Mouse (Mus musculus): ENCODE results near the gene Vim. TPM values are rescaled to one million over a fixed set of nuclear protein-coding genes. Genes with fewer than 3 reads are reported as not detected.
A peak's percentile ranks its signal among the peaks of the same experiment; 100 is the strongest.

The Vim gene
- total RNA-seq (2021): 100 to 1,000 TPM; 152 to 479 TPM
- long read RNA-seq, experiment 1, transcript Vim-201 (9 exons, 2,193 nt): major isoform, 167 of 174 reads
- long read RNA-seq, experiment 1, partial matches to known transcripts: 2 of 174 reads
- long read RNA-seq, experiment 1, other reads (novel, unspliced or antisense): 4 of 174 reads
- long read RNA-seq, experiment 2, transcript Vim-201 (9 exons, 2,193 nt): major isoform, 156 of 159 reads
- long read RNA-seq, experiment 2, partial matches to known transcripts: 1 of 159 reads
- long read RNA-seq, experiment 2, other reads (novel, unspliced or antisense): 2 of 159 reads

- DNase-seq (ENCODE audit: low spot score in 2 of 2): peak; percentile 69 to 84
These were observed at the start of gene Vim for GRCm38 (mm10) chr2:13573408-13574065. Gene Vim (plus strand): TSS chr2:13573927.

DNA sequence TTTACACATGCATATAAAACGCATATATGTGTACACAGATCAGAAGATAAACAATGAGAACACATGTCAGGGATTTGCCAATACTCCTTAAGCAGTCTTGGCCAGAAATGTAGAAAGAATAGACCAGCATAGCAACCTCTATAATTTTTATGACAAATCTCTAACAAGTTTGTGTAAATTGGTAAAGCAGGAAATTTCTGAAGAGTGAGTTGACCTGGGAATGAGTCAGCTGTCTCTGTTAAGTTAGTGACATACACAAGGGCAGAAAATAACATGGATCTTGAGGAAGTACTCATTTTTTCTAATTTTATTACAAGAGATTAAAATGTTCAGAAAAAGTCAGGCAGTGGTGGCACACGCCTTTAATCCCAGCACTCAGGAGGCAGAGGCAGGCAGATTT, 47.5 kb upstream of the Vim start:
- DNase-seq (ENCODE audit: low spot score in 2 of 2): no peak

- no peak for DNase-seq (ENCODE audit: low spot score in 2 of 2)
These were observed 46.6 kb upstream of the Vim start for GRCm38 (mm10) chr2:13527125-13527524.

- peak in 1 of 2 experiments; percentile 32 for DNase-seq (ENCODE audit: low spot score in 2 of 2)
These were observed 46.2 kb upstream of the Vim start for GRCm38 (mm10) chr2:13527531-13527930.

GRCm38 (mm10) chr2:13529253-13529933, 44.3 kb upstream of the Vim start:
- DNase-seq (ENCODE audit: low spot score in 2 of 2): no peak

DNA sequence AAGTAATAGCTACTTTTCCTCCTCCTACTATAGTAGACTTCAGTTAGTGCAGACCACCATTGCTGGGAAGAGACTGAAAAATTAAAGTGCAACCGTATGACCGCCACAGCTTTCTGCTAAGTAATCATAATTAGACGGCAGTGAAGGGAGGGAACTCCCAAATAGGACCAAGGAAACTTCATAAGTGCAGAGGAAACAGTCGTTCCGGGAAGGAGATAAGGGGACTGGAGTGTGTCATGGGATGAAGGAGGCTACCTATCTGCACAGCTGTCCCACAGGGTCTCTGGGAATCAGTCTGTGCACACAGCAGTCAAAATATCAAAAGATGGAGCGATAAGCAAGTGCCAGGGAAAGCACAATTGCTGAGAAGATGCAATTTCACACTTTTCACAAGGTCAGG, 43.1 kb upstream of the Vim start:
- no peak for DNase-seq (ENCODE audit: low spot score in 2 of 2)

DNA sequence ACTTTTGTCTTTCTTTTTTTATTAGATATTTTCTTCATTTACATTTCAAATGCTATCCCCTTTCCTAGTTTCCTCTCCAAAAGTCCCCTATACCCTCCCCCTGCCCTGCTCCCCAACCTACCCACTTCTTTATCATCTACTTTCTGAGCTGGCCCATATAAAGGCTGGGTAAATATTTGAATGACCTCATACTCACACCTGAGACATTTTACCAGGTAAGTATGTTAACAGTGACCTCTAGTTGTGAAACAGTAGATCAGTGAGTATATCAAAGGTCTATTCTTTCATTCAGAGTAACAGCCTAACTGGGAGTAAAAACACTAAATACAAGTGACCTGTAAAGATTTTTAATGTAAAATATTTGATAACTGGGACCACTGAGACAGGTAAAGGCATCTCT, 37.0 kb upstream of the Vim start:
- no peak for DNase-seq (ENCODE audit: low spot score in 2 of 2)

DNA sequence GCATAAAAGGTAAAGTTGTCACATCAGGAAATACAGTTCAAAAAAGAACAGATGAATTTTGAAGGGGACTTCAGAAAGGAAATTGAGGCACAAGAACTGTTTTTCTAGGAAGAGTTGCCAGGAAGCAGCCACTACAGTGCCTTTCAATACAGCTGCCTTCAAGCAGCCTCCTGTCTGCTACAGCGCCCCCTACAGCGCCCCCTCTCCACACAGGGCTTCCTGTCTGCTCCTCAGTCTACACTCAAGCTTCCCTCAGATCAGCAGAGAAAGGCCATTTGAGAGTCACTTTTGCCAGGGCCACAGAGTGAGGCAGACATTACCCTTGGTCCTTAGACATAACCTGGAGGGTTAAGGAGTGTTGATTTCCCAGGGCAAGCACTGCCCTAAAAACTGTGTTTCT, 36.0 kb upstream of the Vim start:
- no peak for DNase-seq (ENCODE audit: low spot score in 2 of 2)

- no peak for DNase-seq (ENCODE audit: low spot score in 2 of 2)
These were observed 35.5 kb upstream of the Vim start for GRCm38 (mm10) chr2:13538258-13538657.

DNA sequence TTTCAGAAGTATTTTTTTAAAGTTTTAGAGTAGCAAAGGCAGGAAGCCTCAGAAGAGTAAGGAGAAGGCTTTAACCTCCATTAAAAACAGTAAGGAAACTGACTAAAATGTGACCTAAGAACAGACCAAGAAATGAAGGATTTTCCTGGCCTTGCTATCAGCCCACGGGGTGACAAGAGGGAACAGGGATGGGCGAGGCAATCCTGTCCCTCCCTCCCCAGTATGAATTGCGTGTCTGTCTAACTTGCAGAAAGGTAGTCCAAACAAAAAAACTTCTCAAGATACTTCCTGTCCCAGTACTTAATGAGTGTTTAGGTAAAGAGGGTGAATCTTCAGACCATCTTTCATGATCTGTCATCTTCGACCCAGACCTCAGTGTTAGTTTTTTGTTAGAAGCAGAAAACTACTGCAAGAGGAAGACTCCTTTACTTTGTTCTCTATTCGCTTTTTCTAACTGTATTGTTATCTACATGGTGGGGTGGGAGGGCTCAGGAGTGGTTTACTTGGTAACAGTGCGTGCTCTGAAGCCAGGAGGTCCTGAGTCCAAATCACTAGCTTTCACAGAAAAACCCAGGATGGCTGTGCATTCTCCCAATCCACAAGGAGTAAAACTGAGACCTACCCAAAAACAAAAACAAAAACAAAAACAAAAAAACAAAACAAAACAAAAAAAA, 34.9 kb upstream of the Vim start:
- DNase-seq (ENCODE audit: low spot score in 2 of 2): no peak

DNA sequence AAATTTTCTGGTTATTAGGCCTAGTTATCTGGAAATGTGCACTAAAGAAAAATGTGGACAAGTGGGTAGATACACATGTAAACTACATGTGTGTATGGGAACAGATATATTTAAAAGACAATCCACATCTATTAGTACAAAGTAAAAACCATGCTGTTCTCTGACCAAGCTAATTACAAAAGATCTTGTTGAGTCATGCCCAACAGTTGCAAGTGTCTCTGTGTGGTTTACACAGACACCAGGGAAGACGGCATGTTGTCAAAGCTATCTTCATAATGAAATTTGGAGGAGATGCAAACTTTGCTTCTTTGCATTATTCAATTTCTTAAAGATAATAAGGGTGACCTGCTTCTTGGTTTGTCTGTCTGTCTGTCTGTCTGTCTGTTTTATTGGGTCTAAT, 33.9 kb upstream of the Vim start:
- DNase-seq (ENCODE audit: low spot score in 2 of 2): no peak

DNA sequence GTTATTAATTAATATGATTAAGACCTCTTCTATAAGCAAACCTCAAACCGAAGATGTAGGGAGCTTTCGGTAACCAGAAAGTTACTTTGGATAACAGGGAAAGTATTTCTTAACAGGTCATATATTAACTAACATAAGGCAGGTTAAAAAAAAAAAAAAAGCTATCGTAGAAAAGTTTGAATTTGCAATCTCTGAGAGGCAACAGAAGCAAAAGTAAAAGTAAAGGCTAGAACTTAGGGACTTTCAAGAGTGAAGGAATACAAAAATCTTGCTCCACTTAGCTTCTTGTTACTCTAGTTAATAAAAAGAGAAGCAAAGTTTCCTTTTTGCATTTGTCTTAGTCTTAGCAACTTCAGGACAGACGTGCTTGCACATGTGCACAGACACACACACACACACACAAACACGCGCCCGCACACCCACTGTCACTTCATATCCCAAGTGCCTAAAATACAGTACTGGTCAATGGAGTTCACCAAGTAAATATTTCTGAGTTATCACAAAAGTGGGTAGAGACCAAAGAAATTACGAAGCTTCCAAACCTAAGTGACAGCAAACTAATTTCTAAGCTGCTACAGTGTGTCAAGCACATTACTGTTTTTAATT, 30.1 kb upstream of the Vim start:
- DNase-seq (ENCODE audit: low spot score in 2 of 2): no peak

GRCm38 (mm10) chr2:13544193-13544824, 29.4 kb upstream of the Vim start, which contains the start of gene Trdmt1:
Gene Trdmt1 (minus strand): TSS chr2:13544668.
- DNase-seq (ENCODE audit: low spot score in 2 of 2): peak; percentile 75 to 81

GRCm38 (mm10) chr2:13548749-13549148, 25.0 kb upstream of the Vim start:
- no peak for DNase-seq (ENCODE audit: low spot score in 2 of 2)

- no peak for DNase-seq (ENCODE audit: low spot score in 2 of 2)
These were observed 19.8 kb upstream of the Vim start for GRCm38 (mm10) chr2:13553966-13554365.

DNA sequence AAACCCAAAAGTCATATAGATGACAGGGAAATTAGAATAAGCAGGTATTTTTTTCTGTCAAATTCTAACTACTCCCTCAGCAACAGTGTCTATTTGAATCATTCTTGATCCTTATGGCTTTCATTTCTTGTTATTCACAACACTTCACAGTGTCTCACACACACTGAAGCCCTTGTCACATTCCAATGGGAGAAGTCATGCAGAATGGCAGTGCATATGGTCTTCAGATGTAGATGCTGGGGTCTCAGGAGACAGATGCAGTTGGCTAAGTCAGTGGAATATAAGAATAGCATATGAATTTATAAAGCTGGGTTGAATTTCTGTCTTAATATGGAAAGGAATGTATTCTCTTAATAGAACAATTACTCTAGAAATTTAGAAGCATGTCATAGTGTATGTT, 17.5 kb upstream of the Vim start:
- no peak for DNase-seq (ENCODE audit: low spot score in 2 of 2)

DNA sequence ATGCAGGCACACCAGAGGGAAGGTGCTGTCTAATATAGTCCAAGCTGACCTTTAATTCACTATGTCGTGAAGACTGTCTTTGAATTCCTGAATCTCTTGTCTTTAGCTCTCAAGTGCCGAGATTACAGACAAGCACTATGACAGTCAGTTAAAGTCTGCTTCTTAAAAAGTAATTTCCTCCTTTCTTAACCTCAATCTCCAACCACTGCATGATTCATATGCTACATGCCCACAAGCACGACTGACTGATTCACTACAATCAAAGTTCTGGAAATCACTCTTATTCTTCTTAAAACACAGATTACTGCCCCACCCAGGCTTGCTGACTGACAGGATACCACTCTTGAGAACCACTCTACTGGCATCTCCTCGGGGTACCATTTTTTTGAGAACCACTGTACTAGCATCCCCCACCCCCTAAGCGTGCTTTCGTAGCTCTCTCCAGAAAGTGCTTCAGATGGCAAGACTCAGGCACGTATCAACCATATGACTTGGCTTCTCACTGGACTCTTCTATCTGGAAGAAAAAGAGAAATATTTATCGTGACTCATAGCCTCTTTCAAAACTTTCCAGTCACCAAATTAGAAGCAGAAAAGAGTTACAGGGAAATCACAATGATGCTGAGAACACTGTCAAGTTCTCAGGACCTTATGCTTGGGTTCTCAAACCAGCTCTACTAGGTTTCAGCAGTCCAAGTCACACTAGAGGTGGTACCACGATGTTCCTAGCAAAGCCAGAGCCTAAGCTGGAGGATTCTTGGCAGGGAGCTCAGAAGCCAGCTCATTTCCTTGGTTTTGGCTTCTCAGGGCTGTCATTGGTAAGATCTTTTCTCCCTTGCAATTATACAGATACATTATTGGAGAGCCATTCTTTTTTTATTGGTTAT, 16.3 kb upstream of the Vim start:
- DNase-seq (ENCODE audit: low spot score in 2 of 2): no peak

DNA sequence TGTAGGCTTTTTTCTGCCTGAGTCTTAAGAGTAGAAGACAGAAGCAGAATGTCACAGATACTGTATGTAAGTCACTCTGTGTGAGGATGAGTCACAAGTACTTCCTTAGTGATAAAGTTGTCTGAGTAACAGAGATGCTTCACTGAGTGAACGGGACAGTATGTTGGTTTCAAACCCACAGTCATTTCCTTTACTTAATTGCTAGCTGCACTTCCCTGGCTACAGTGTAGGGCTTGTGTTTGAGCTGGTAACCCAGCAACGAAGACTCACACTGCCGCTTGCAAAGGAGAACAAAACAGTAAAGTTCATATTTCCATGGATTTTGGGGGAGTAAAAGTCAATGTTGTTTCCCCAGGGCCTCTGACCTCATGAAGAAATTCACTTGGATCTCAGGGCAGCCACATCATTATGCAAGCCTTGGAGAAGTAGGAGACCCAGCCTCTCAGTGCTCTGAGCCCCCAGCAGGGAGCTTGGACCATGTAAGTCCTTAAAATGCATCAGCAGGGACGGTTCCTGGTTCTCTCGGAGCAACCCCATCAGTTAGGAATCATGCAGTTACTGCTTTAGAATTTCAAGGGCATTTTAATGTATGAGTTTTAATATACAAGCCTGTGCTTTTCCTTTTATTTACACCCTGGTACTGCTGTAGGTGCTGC, 15.0 kb upstream of the Vim start:
- no peak for DNase-seq (ENCODE audit: low spot score in 2 of 2)

DNA sequence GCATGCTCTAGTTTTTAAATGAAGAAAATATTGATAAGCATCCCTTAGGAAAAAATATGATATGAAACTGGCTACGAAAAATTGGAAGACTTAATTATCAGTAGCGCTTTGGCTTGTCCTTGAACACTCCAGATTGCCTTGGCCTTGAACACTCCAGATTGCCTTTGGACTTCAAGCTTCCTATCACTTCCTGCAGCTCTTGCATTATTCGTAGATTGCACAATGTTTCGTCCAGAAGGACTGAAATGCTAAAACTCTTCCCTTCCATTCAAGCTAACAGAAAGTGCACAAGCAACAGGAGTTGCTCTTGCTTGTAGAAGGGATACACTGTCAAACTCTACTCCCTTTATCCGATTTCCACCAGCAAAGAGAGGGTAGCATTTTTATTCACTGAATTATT, 14.4 kb upstream of the Vim start:
- DNase-seq (ENCODE audit: low spot score in 2 of 2): no peak

Measured in adrenal gland, adult 18-20 months (tissue).